Mouse (Mus musculus) heart, postnatal 0 days (tissue): ENCODE measurements around the gene Ovgp1. TPM values are rescaled to one million over a fixed set of nuclear protein-coding genes. Genes with fewer than 3 reads are reported as not detected.
"Not testable (repeated sequence)": the region's sequence is repeated elsewhere in the genome, so short reads cannot be mapped to it uniquely, and the experiment has no call there.

Experiments used
- ATAC-seq: fragments of 200-750 bp; cut with Nextera tagmentation; 2 replicates; pipeline ENCODE4 v1.8.0; 2017; ENCODE audit warnings: low read depth, moderate number of reproducible peaks, moderate library complexity; ENCODE audit not compliant: insufficient read depth
- DNase-seq: peaks from one replicate; pipeline ENCODE4 v3.0.0-alpha.2; 2016; ENCODE audit warnings: low spot score
- H3K27ac ChIP-seq: fragments of 300-500 bp; sonication (generic); 2 replicates; pipeline ENCODE4 v1.5.1; 2014; ENCODE audit warnings: low read depth, mild to moderate bottlenecking
- H3K27me3 ChIP-seq: fragments of 300-500 bp; sonication (generic); 2 replicates; pipeline ENCODE4 v1.6.1; 2014; ENCODE audit warnings: low read length, mixed read lengths; ENCODE audit not compliant: control insufficient read depth, insufficient read depth
- H3K36me3 ChIP-seq: fragments of 300-500 bp; sonication (generic); replicated peaks from 2 replicates; pipeline ENCODE4 v1.6.1; 2014; ENCODE audit warnings: low read length, mixed read lengths; ENCODE audit not compliant: control insufficient read depth, insufficient read depth
- H3K4me1 ChIP-seq: fragments of 300-500 bp; sonication (generic); 2 replicates; pipeline ENCODE4 v1.6.1; 2014; ENCODE audit warnings: antibody characterized with exemption; ENCODE audit not compliant: control insufficient read depth, insufficient read depth
- H3K4me2 ChIP-seq: fragments of 300-500 bp; sonication (generic); 2 replicates; pipeline ENCODE4 v1.6.1; 2014; ENCODE audit warnings: low read depth, mild to moderate bottlenecking, low read length, moderate library complexity
- H3K4me3 ChIP-seq: fragments of 300-500 bp; sonication (generic); 2 replicates; pipeline ENCODE4 v1.5.1; 2014; ENCODE audit warnings: low read depth, low read length
- H3K9ac ChIP-seq: fragments of 300-500 bp; sonication (generic); replicated peaks from 2 replicates; pipeline ENCODE4 v1.6.1; 2014; ENCODE audit warnings: low read depth, low read length, mixed read lengths
- H3K9me3 ChIP-seq: fragments of 300-500 bp; sonication (generic); replicated peaks from 2 replicates; pipeline ENCODE4 v1.6.1; 2016; ENCODE audit warnings: low read length; ENCODE audit not compliant: control insufficient read depth
- CTCF ChIP-seq: IDR thresholded peaks from 2 replicates; pipeline ENCODE4 v1.5.1; 2016; ENCODE audit warnings: antibody characterized with exemption, control low read depth, low read depth
- EP300 ChIP-seq: IDR thresholded peaks from 2 replicates; pipeline ENCODE4 v1.6.1; 2016; ENCODE audit warnings: antibody characterized with exemption, low read depth
- WGBS: fragments of 180-500 bp; shearing (Covaris S2); extraction: QIAGEN DNeasy Blood & Tissue Kit; methylation state at CpG from one replicate; pipeline ENCODE4 v1.1.7; 2014; 5-methylcytosine and 5-hydroxymethylcytosine counted together
- polyA plus RNA-seq: library from polyadenylated mRNA; unstranded; fragments of >200 nt; fragmentation: Nextera tagmentation; extraction: Ambion mirVana; gene quantifications from 2 replicates; pipeline ENCODE4 v1.2.1, GENCODE M21; 2015
- total RNA-seq: library from RNA; depleted of rRNA; stranded (reverse); fragments of >200 nt; gene quantifications from 2 replicates; pipeline ENCODE4 v1.2.3, GENCODE M21; 2014; ENCODE audit warnings: low replicate concordance

Ovgp1 gene
- total and polyA plus RNA-seq, 2 experiments from 2014 or later = 0.53 to 0.57 TPM

DNA sequence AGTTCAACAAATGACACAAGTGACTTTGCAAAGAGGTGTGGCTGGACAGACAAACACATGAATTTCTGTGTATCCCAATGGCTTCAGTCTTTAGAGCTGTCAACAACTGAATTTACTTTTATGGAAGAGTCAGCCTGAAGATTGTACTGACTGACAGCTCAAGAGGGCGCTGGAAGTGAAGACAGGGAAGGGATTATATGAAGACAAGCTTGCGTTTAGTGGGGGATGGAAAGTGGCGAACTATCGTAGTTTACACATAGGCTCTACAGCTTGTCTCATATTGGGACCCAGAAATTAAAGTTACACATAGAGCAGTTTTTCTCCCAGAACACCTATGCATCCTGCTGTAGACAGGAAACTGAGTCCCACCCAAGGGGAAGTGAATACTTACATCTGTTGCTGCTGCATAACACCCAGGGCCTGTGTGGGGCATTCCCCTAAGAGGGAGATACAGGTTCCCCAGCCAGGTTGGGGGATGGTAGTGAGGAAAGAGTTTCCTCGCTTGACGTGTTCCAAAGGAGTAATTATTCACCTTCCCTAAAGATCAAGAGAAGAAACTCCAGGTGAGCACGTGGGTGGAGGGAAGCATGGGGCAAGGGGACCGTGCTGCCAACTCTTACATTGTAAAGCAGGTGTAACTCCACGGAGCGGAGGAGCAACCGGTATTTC lies 27.3 kb downstream of the Ovgp1 start:
- DNase-seq = no peak
- ATAC-seq = no peak
- Histone ChIP-seq H3K36me3 (no peaks in the 10 kb centered on the region), H3K4me2 (peak overlapping the region; percentile 27), H3K27ac (no peak overlapping the region), H3K4me1 (no peaks in the 10 kb centered on the region), H3K4me3 (no peak overlapping the region), H3K9me3 (no peaks in the 10 kb centered on the region), H3K9ac (no peak overlapping the region), H3K27me3 (no peaks in the 10 kb centered on the region)
- 18% methylated on average over 11 of the region's 11 CpGs for WGBS
- no peak for TF ChIP-seq EP300
- TF ChIP-seq CTCF = no peak

DNA sequence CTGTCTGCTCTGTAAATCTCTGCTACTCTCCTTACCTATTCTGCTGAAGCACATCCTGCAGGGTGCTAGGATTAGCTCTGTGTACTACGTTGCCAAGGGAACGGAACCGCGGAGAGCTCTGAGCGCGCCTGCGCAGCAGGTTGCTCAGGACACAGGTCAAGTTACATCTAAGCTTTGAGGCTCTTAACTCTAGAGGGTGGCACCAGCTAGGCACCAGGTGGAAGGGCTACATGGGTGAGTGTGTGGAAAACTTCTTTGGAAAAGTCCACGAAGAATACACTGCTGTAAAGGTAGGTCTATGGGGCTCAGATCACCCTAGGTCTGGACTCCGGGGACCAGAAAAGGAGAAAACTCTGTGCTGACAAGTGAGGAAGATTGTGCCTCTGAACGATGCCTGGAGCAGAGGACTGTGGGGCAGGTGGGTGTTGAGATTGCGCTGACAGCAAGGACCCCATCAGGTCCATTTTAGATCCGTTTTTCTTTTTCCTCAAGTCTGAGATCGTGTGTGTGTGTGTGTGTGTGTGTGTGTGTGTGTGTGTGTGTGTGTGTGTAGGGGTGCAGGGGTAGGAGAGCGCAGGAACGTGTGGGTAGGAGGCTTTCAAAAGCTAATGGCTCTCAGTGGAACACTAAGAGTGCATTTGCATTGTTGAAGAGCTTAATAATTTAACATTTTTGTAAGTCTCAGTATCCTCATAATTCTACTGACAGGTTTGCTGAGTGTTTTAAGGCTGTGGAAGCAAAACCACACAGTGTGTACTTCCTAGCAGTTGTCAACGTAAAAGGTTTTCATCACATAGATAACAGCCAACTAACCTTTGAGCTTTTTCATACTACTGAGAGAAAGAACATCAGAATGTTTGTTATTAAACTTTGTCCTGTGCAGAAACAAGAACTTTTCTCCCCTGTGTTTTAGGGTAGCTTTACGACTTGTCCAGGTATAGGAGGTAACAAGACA lies 28.2 kb downstream of the Ovgp1 start:
- no peak for ATAC-seq

DNA sequence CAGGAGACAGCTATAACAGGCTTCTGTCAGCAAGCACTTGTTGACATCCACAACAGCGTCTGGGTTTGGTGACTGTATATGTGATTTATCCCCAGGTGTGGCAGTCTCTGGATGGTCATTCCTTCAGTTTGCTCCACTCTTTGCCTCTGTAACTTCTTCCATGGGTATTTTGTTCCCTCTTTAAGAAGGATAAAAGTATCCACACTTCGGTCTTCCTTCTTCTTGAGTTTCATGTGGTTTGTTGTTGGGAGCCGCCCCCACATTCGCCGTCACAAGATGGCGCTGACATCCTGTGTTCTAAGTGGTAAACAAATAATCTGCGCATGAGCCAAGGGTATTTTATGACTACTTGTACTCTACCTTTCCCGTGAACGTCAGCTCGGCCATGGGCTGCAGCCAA lies 29.8 kb downstream of the Ovgp1 start:
- H3K4me1 ChIP-seq, ATAC-seq, H3K9ac ChIP-seq, H3K9me3 ChIP-seq, H3K36me3 ChIP-seq, H3K27me3 ChIP-seq, H3K4me3 ChIP-seq, H3K27ac ChIP-seq, DNase-seq, H3K4me2 ChIP-seq: not testable (repeated sequence)
- WGBS = 51% methylated on average over 10 of the region's 10 CpGs

More for the DNA sequence above, 28.2 kb downstream of the Ovgp1 start:
- no peak overlapping the region for H3K27ac ChIP-seq
- TF ChIP-seq CTCF (no peak), EP300 (no peak)
- H3K27me3 ChIP-seq = no peaks in the 10 kb centered on the region
- peak; percentile 47 for DNase-seq
- no peaks in the 10 kb centered on the region for H3K9me3 ChIP-seq
- H3K9ac ChIP-seq = no peak overlapping the region
- peak overlapping the region; percentile 27 for H3K4me2 ChIP-seq
- no peaks in the 10 kb centered on the region for H3K36me3 ChIP-seq
- no peaks in the 10 kb centered on the region for H3K4me1 ChIP-seq
- no peak overlapping the region for H3K4me3 ChIP-seq
- 19% methylated on average over 17 of the region's 17 CpGs for WGBS

DNA sequence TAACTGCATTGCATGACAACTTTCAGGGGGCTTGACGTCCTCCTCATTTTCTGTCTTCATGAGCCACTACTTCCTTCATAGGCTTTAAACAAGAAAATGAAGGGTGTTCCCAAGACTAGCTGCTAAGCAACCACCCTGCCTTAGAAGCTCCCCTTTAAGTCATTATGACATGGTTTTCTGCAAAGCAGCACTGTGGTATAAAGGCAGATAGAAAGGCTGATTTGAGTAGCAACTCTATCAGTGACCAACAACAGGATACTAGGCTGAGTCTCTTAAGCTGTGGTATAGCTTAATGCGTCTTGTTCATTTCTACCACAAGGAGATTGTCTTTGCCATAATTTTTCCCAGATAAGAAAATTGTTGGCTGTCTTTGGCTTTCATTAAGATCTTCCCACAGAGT lies 41.0 kb downstream of the Ovgp1 start, which contains the start of gene Pifo:
Gene Pifo, minus strand, starts transcription at position 101 of the 400 bp plus-strand sequence.
- Histone ChIP-seq H3K4me1 (no peaks in the 10 kb centered on the region), H3K36me3 (no peaks in the 10 kb centered on the region), H3K4me3 (no peak within 1 kb of the TSS), H3K9ac (no peak within 1 kb of the TSS), H3K27ac (no peak within 1 kb of the TSS), H3K27me3 (no peaks in the 10 kb centered on the region), H3K9me3 (no peaks in the 10 kb centered on the region), H3K4me2 (no peak within 1 kb of the TSS)
- TF ChIP-seq EP300 = no peak
- no peak for TF ChIP-seq CTCF
- DNase-seq = no peak
- WGBS = 71% methylated on average over 2 of the region's 2 CpGs
- no peak for ATAC-seq

DNA sequence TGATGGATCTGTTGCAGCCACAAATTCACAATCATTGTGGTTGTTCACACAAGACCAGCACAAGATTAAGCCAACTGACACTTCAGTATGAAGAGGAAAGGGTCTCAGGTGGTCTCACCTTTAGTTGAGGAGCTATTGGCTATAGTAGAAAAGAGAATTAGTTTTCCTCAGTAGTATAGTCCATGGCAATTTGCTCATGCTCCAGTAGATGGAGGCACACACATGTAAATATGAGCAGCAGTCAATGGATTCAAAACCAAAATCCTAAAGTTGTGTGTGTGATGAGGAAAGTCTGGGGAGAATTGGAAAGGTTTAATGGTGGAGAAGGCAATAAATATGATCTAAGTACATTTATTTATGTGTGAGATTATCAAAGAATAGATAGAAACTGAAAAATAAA lies 48.3 kb downstream of the Ovgp1 start:
- Histone ChIP-seq H3K4me2 (no peak overlapping the region), H3K36me3 (no peaks in the 10 kb centered on the region), H3K4me3 (no peak overlapping the region), H3K9ac (no peak overlapping the region), H3K9me3 (no peaks in the 10 kb centered on the region), H3K27me3 (no peaks in the 10 kb centered on the region), H3K27ac (no peak overlapping the region), H3K4me1 (no peaks in the 10 kb centered on the region)
- DNase-seq (no peak), ATAC-seq (no peak)
- peak; percentile 46; the same call in 1 of the 2 replicates for TF ChIP-seq CTCF
- no peak for TF ChIP-seq EP300
